Mouse (Mus musculus): ENCODE results near the gene Ahdc1.

GRCm38 (mm10) chr4:133052995-133053572 is 42.0 kb downstream of the Ahdc1 start:
- no peak for TF ChIP-seq EP300 (IDR thresholded peaks at IDR 0.05; ENCODE audit: low read length)
- TF ChIP-seq NELFE (IDR thresholded peaks at IDR 0.05; ENCODE audit: low read depth, low read length): no peak
- TF ChIP-seq CHD2 (IDR thresholded peaks at IDR 0.05; ENCODE audit: low read length): no peak
- no peak for TF ChIP-seq CTCF (conservative IDR thresholded peaks at IDR 0.05 in 1 of 2, IDR thresholded peaks at IDR 0.05 in 1 of 2; ENCODE audit: low read depth in 2 of 2, low read length in 2 of 2)
- TF ChIP-seq ZC3H11A (IDR thresholded peaks at IDR 0.05; ENCODE audit: low read depth, low read length): no peak
- no peak for TF ChIP-seq MAX (IDR thresholded peaks at IDR 0.05; ENCODE audit: low read length)
- no peak for TF ChIP-seq MAZ (IDR thresholded peaks at IDR 0.05; ENCODE audit: low read depth, low read length)
- no peak for TF ChIP-seq POLR2A (IDR thresholded peaks at IDR 0.05; ENCODE audit: low read depth, low read length)
- no peak for TF ChIP-seq ZMIZ1 (IDR thresholded peaks at IDR 0.05; ENCODE audit: low read depth, low read length)
- TF ChIP-seq ZNF384 (IDR thresholded peaks at IDR 0.05; ENCODE audit: low read depth, low read length): no peak
